Mouse (Mus musculus): ENCODE measurements at regions not wholly inside any gene's neighbourhood (a gene's known extent, or its start where the extent isn't known, plus 50 kb on each side); places are given as distances from the start of the nearest gene placed in this dataset.

GRCm38 (mm10) chr10:17629709-17630108 lies 93.3 kb upstream of the Cited2 start:
- Histone ChIP-seq H3K4me2 (replicated peaks; ENCODE audit: low read depth) (no peak overlapping the region), H3K36me3 (ENCODE audit: control insufficient read depth, insufficient read depth) (no peaks in the 10 kb centered on the region), H3K27me3 (replicated peaks; ENCODE audit: control insufficient read depth, insufficient read depth, low read length) (no peaks in the 10 kb centered on the region), H3K9ac (ENCODE audit: low read depth, low read length) (no peak overlapping the region), H3K9me3 (ENCODE audit: control insufficient read depth) (no peaks in the 10 kb centered on the region), H3K4me3 (ENCODE audit: low read depth, low read length) (no peak overlapping the region), H3K27ac (ENCODE audit: low read depth, low read length) (no peak overlapping the region), H3K4me1 (replicated peaks; ENCODE audit: control insufficient read depth, insufficient read depth, low read length) (no peaks in the 10 kb centered on the region)
- no peak for ATAC-seq
- 76% methylated on average over 3 of the region's 3 CpGs for WGBS
- no peak for TF ChIP-seq CTCF (IDR thresholded peaks at IDR 0.05; ENCODE audit: low read depth)

GRCm38 (mm10) chr10:17630861-17631581 lies 92.0 kb upstream of the Cited2 start:
- WGBS = 95% methylated on average over 4 of the region's 4 CpGs
- no peak overlapping the region for H3K4me3 ChIP-seq (ENCODE audit: low read depth, low read length)
- H3K4me1 ChIP-seq (replicated peaks; ENCODE audit: control insufficient read depth, insufficient read depth, low read length) = no peaks in the 10 kb centered on the region
- H3K27me3 ChIP-seq (replicated peaks; ENCODE audit: control insufficient read depth, insufficient read depth, low read length) = no peaks in the 10 kb centered on the region
- H3K27ac ChIP-seq (ENCODE audit: low read depth, low read length) = no peak overlapping the region
- H3K9ac ChIP-seq (ENCODE audit: low read depth, low read length) = no peak overlapping the region
- H3K4me2 ChIP-seq (replicated peaks; ENCODE audit: low read depth) = no peak overlapping the region
- no peaks in the 10 kb centered on the region for H3K36me3 ChIP-seq (ENCODE audit: control insufficient read depth, insufficient read depth)
- no peaks in the 10 kb centered on the region for H3K9me3 ChIP-seq (ENCODE audit: control insufficient read depth)
- ATAC-seq = no peak
- no peak for TF ChIP-seq CTCF (IDR thresholded peaks at IDR 0.05; ENCODE audit: low read depth)

GRCm38 (mm10) chr10:17631817-17632216 lies 91.2 kb upstream of the Cited2 start:
- TF ChIP-seq CTCF (IDR thresholded peaks at IDR 0.05; ENCODE audit: low read depth) = no peak
- H3K4me2 ChIP-seq (replicated peaks; ENCODE audit: low read depth) = no peak overlapping the region
- WGBS = 30% methylated on average over 5 of the region's 5 CpGs

GRCm38 (mm10) chr10:17632959-17633674 lies 89.9 kb upstream of the Cited2 start:
- H3K27me3 ChIP-seq (replicated peaks; ENCODE audit: control insufficient read depth, insufficient read depth, low read length) = no peaks in the 10 kb centered on the region
- no peaks in the 10 kb centered on the region for H3K36me3 ChIP-seq (ENCODE audit: control insufficient read depth, insufficient read depth)
- WGBS = 78% methylated on average over 12 of the region's 12 CpGs
- no peak overlapping the region for H3K4me3 ChIP-seq (ENCODE audit: low read depth, low read length)
- H3K4me2 ChIP-seq (replicated peaks; ENCODE audit: low read depth) = no peak overlapping the region
- ATAC-seq = no peak
- H3K4me1 ChIP-seq (replicated peaks; ENCODE audit: control insufficient read depth, insufficient read depth, low read length) = no peaks in the 10 kb centered on the region
- H3K9ac ChIP-seq (ENCODE audit: low read depth, low read length) = no peak overlapping the region
- no peak for TF ChIP-seq CTCF (IDR thresholded peaks at IDR 0.05; ENCODE audit: low read depth)
- no peak overlapping the region for H3K27ac ChIP-seq (ENCODE audit: low read depth, low read length)
- H3K9me3 ChIP-seq (ENCODE audit: control insufficient read depth) = no peaks in the 10 kb centered on the region

More at GRCm38 (mm10) chr10:17631817-17632216, 91.2 kb upstream of the Cited2 start:
- H3K4me3 ChIP-seq (ENCODE audit: low read depth, low read length) = no peak overlapping the region
- no peak for ATAC-seq
- H3K4me1 ChIP-seq (replicated peaks; ENCODE audit: control insufficient read depth, insufficient read depth, low read length) = no peaks in the 10 kb centered on the region
- no peaks in the 10 kb centered on the region for H3K9me3 ChIP-seq (ENCODE audit: control insufficient read depth)
- no peak overlapping the region for H3K9ac ChIP-seq (ENCODE audit: low read depth, low read length)
- H3K27ac ChIP-seq (ENCODE audit: low read depth, low read length) = no peak overlapping the region
- H3K27me3 ChIP-seq (replicated peaks; ENCODE audit: control insufficient read depth, insufficient read depth, low read length) = no peaks in the 10 kb centered on the region
- no peaks in the 10 kb centered on the region for H3K36me3 ChIP-seq (ENCODE audit: control insufficient read depth, insufficient read depth)

GRCm38 (mm10) chr10:17645363-17645762 lies 77.7 kb upstream of the Cited2 start:
- Histone ChIP-seq H3K9ac (ENCODE audit: low read depth, low read length) (no peak overlapping the region), H3K4me3 (ENCODE audit: low read depth, low read length) (no peak overlapping the region), H3K27me3 (replicated peaks; ENCODE audit: control insufficient read depth, insufficient read depth, low read length) (no peaks in the 10 kb centered on the region), H3K4me1 (replicated peaks; ENCODE audit: control insufficient read depth, insufficient read depth, low read length) (no peaks in the 10 kb centered on the region; the same call in 1 of the 2 replicates), H3K27ac (ENCODE audit: low read depth, low read length) (peak overlapping the region; percentile 6; the same call in 1 of the 2 replicates), H3K36me3 (ENCODE audit: control insufficient read depth, insufficient read depth) (no peaks in the 10 kb centered on the region), H3K4me2 (replicated peaks; ENCODE audit: low read depth) (no peak overlapping the region), H3K9me3 (ENCODE audit: control insufficient read depth) (no peaks in the 10 kb centered on the region)
- peak; percentile 59 for ATAC-seq
- WGBS = 52% methylated on average over 5 of the region's 5 CpGs
- no peak for TF ChIP-seq CTCF (IDR thresholded peaks at IDR 0.05; ENCODE audit: low read depth)

- peak; percentile 93 for ATAC-seq
- TF ChIP-seq CTCF (IDR thresholded peaks at IDR 0.05; ENCODE audit: low read depth) = no peak
- H3K36me3 ChIP-seq (ENCODE audit: control insufficient read depth, insufficient read depth) = no peaks in the 10 kb centered on the region
- WGBS = 45% methylated on average over 4 of the region's 4 CpGs
- no peak overlapping the region for H3K9ac ChIP-seq (ENCODE audit: low read depth, low read length)
- peak overlapping the region; percentile 6; the same call in 1 of the 2 replicates for H3K27ac ChIP-seq (ENCODE audit: low read depth, low read length)
- H3K4me2 ChIP-seq (replicated peaks; ENCODE audit: low read depth) = peak overlapping the region; percentile 25; the same call in 1 of the 2 replicates
- H3K4me3 ChIP-seq (ENCODE audit: low read depth, low read length) = no peak overlapping the region
- no peaks in the 10 kb centered on the region for H3K27me3 ChIP-seq (replicated peaks; ENCODE audit: control insufficient read depth, insufficient read depth, low read length)
- H3K4me1 ChIP-seq (replicated peaks; ENCODE audit: control insufficient read depth, insufficient read depth, low read length) = no peaks in the 10 kb centered on the region; the same call in 1 of the 2 replicates
- no peaks in the 10 kb centered on the region for H3K9me3 ChIP-seq (ENCODE audit: control insufficient read depth)
These were observed 76.6 kb upstream of the Cited2 start for GRCm38 (mm10) chr10:17646391-17646790.
